Mouse (Mus musculus) hindbrain, postnatal 0 days (tissue): ENCODE measurements at regions not wholly inside any gene's neighbourhood (a gene's known extent, or its start where the extent isn't known, plus 50 kb on each side); places are given as distances from the start of the nearest gene placed in this dataset.

Experiments used
- ATAC-seq: fragments of 200-750 bp; cut with Nextera tagmentation; 2 replicates; pipeline ENCODE4 v1.8.0; 2017; ENCODE audit warnings: mild to moderate bottlenecking, moderate TSS enrichment, moderate library complexity
- DNase-seq: peaks from one replicate; pipeline ENCODE4 v3.0.0-alpha.2; 2015; ENCODE audit warnings: low spot score
- H3K27ac ChIP-seq: fragments of 300-500 bp; sonication (generic); 2 replicates; pipeline ENCODE4 v1.5.1; 2014; ENCODE audit warnings: mild to moderate bottlenecking
- H3K27me3 ChIP-seq: fragments of 300-500 bp; sonication (generic); 2 replicates; pipeline ENCODE4 v1.6.1; 2014; ENCODE audit warnings: low read length, mixed read lengths; ENCODE audit not compliant: insufficient read depth
- H3K36me3 ChIP-seq: fragments of 300-500 bp; sonication (generic); 2 replicates; pipeline ENCODE4 v1.6.1; 2014; ENCODE audit warnings: low read length, mixed read lengths; ENCODE audit not compliant: insufficient read depth
- H3K4me1 ChIP-seq: fragments of 300-500 bp; sonication (generic); 2 replicates; pipeline ENCODE4 v1.6.1; 2014; ENCODE audit warnings: antibody characterized with exemption, low read length, mixed read lengths; ENCODE audit not compliant: insufficient read depth
- H3K4me2 ChIP-seq: fragments of 300-500 bp; sonication (generic); 2 replicates; pipeline ENCODE4 v1.6.1; 2014; ENCODE audit warnings: low read depth, mild to moderate bottlenecking, low read length, moderate library complexity, mixed read lengths
- H3K4me3 ChIP-seq: fragments of 300-500 bp; sonication (generic); 2 replicates; pipeline ENCODE4 v1.5.1; 2014; ENCODE audit warnings: low read length
- H3K9ac ChIP-seq: fragments of 300-500 bp; sonication (generic); replicated peaks from 2 replicates; pipeline ENCODE4 v1.6.1; 2014; ENCODE audit warnings: mild to moderate bottlenecking, low read length, moderate library complexity, mixed read lengths
- H3K9me3 ChIP-seq: fragments of 300-500 bp; sonication (generic); 2 replicates; pipeline ENCODE4 v1.6.1; 2016; ENCODE audit warnings: low read length, mixed read lengths
- CTCF ChIP-seq: IDR thresholded peaks from 2 replicates; pipeline ENCODE4 v1.5.1; 2016; ENCODE audit warnings: antibody characterized with exemption, control low read depth, low read depth
- WGBS: fragments of 180-500 bp; shearing (Covaris S2); extraction: QIAGEN DNeasy Blood & Tissue Kit; methylation state at CpG from one replicate; pipeline ENCODE4 v1.1.7; 2014; 5-methylcytosine and 5-hydroxymethylcytosine counted together

- Histone ChIP-seq H3K9ac (no peak overlapping the region), H3K9me3 (no peaks in the 10 kb centered on the region), H3K27ac (no peak overlapping the region), H3K4me1 (no peaks in the 10 kb centered on the region), H3K27me3 (no peaks in the 10 kb centered on the region), H3K36me3 (no peaks in the 10 kb centered on the region), H3K4me2 (no peak overlapping the region), H3K4me3 (no peak overlapping the region)
- 91% methylated on average over 2 of the region's 2 CpGs for WGBS
- no peak for ATAC-seq
- TF ChIP-seq CTCF: no peak
- no peak for DNase-seq
Observed at GRCm38 (mm10) chr12:35733580-35733979, 191.8 kb upstream of the Agr3 start.

GRCm38 (mm10) chr12:35725910-35726309 lies 191.1 kb upstream of the Ahr start:
- WGBS: 89% methylated on average over 1 of the region's 1 CpGs
- H3K4me1 ChIP-seq: no peaks in the 10 kb centered on the region
- no peak overlapping the region for H3K27ac ChIP-seq
- H3K9me3 ChIP-seq: no peaks in the 10 kb centered on the region
- no peak overlapping the region for H3K4me2 ChIP-seq
- H3K4me3 ChIP-seq: no peak overlapping the region
- no peaks in the 10 kb centered on the region for H3K27me3 ChIP-seq
- DNase-seq (no peak), ATAC-seq (no peak)
- no peak overlapping the region for H3K9ac ChIP-seq
- H3K36me3 ChIP-seq: no peaks in the 10 kb centered on the region
- no peak for TF ChIP-seq CTCF

GRCm38 (mm10) chr12:35724132-35724531 lies 189.3 kb upstream of the Ahr start:
- ATAC-seq (no peak), DNase-seq (no peak)
- Histone ChIP-seq H3K4me3 (no peak overlapping the region), H3K36me3 (no peaks in the 10 kb centered on the region), H3K9ac (no peak overlapping the region), H3K4me1 (no peaks in the 10 kb centered on the region), H3K4me2 (no peak overlapping the region), H3K9me3 (no peaks in the 10 kb centered on the region), H3K27me3 (no peaks in the 10 kb centered on the region), H3K27ac (no peak overlapping the region)
- WGBS: 89% methylated on average over 4 of the region's 4 CpGs
- no peak for TF ChIP-seq CTCF

- no peak for TF ChIP-seq CTCF
- Histone ChIP-seq H3K27ac (no peak overlapping the region), H3K4me2 (no peak overlapping the region), H3K36me3 (no peaks in the 10 kb centered on the region), H3K27me3 (no peaks in the 10 kb centered on the region), H3K9ac (no peak overlapping the region), H3K9me3 (no peaks in the 10 kb centered on the region), H3K4me3 (no peak overlapping the region), H3K4me1 (no peaks in the 10 kb centered on the region)
- DNase-seq: no peak
- WGBS: 83% methylated on average over 4 of the region's 4 CpGs
- ATAC-seq: no peak
Observed at GRCm38 (mm10) chr12:35712671-35713070, 177.8 kb upstream of the Ahr start.

- ATAC-seq: no peak
- Histone ChIP-seq H3K27ac (no peak overlapping the region), H3K36me3 (no peaks in the 10 kb centered on the region), H3K4me3 (no peak overlapping the region), H3K4me2 (no peak overlapping the region), H3K9ac (no peak overlapping the region), H3K4me1 (no peaks in the 10 kb centered on the region), H3K27me3 (no peaks in the 10 kb centered on the region), H3K9me3 (no peaks in the 10 kb centered on the region)
- TF ChIP-seq CTCF: no peak
- DNase-seq: no peak
- WGBS: 94% methylated on average over 6 of the region's 6 CpGs
Observed at GRCm38 (mm10) chr12:35711549-35712070, 176.8 kb upstream of the Ahr start.

GRCm38 (mm10) chr12:35710323-35710722 lies 175.5 kb upstream of the Ahr start:
- Histone ChIP-seq H3K4me2 (no peak overlapping the region), H3K36me3 (no peaks in the 10 kb centered on the region), H3K4me1 (no peaks in the 10 kb centered on the region), H3K4me3 (no peak overlapping the region), H3K27ac (no peak overlapping the region), H3K9me3 (no peaks in the 10 kb centered on the region), H3K27me3 (no peaks in the 10 kb centered on the region), H3K9ac (no peak overlapping the region)
- WGBS: 66% methylated on average over 5 of the region's 5 CpGs
- ATAC-seq: no peak
- no peak for DNase-seq
- no peak for TF ChIP-seq CTCF

GRCm38 (mm10) chr12:35703479-35703878 lies 168.6 kb upstream of the Ahr start:
- Histone ChIP-seq H3K36me3 (no peaks in the 10 kb centered on the region), H3K4me3 (no peak overlapping the region), H3K27ac (no peak overlapping the region), H3K4me1 (no peaks in the 10 kb centered on the region), H3K9me3 (no peaks in the 10 kb centered on the region), H3K27me3 (no peaks in the 10 kb centered on the region), H3K9ac (no peak overlapping the region), H3K4me2 (no peak overlapping the region)
- ATAC-seq (no peak), DNase-seq (no peak)
- 89% methylated on average over 2 of the region's 2 CpGs for WGBS
- no peak for TF ChIP-seq CTCF
